Mouse (Mus musculus) embryonic facial prominence, embryonic 13.5 days (tissue): ENCODE data around the gene Adamts18. TPM values are rescaled to one million over a fixed set of nuclear protein-coding genes. Genes with fewer than 3 reads are reported as not detected.

Experiments used
- ATAC-seq: fragments of 200-750 bp; cut with Nextera tagmentation; 2 replicates; pipeline ENCODE4 v1.8.0; 2017; ENCODE audit warnings: low read depth; ENCODE audit not compliant: insufficient number of reproducible peaks, insufficient read depth, low FRiP score, low TSS enrichment
- H3K27ac ChIP-seq: fragments of 300-500 bp; sonication (generic); 2 replicates; pipeline ENCODE4 v1.5.1; 2015; ENCODE audit warnings: moderate library complexity, mild to moderate bottlenecking, inconsistent platforms
- H3K27me3 ChIP-seq: fragments of 300-500 bp; sonication (generic); 2 replicates; pipeline ENCODE4 v1.6.1; 2015; ENCODE audit warnings: mild to moderate bottlenecking, inconsistent platforms
- H3K36me3 ChIP-seq: fragments of 300-500 bp; sonication (generic); 2 replicates; pipeline ENCODE4 v1.6.1; 2015; ENCODE audit warnings: mild to moderate bottlenecking, inconsistent platforms
- H3K4me1 ChIP-seq: fragments of 300-500 bp; sonication (generic); 2 replicates; pipeline ENCODE4 v1.6.1; 2015; ENCODE audit warnings: inconsistent platforms
- H3K4me2 ChIP-seq: fragments of 300-500 bp; sonication (generic); 2 replicates; pipeline ENCODE4 v1.6.1; 2015; ENCODE audit warnings: moderate library complexity, mild to moderate bottlenecking, inconsistent platforms
- H3K4me3 ChIP-seq: fragments of 300-500 bp; sonication (generic); 2 replicates; pipeline ENCODE4 v1.5.1; 2015; ENCODE audit warnings: mild to moderate bottlenecking, inconsistent platforms
- H3K9ac ChIP-seq: fragments of 300-500 bp; sonication (generic); 2 replicates; pipeline ENCODE4 v1.6.1; 2015; ENCODE audit warnings: mild to moderate bottlenecking, inconsistent platforms
- H3K9me3 ChIP-seq: fragments of 300-500 bp; sonication (generic); 2 replicates; pipeline ENCODE4 v1.6.1; 2016; ENCODE audit warnings: inconsistent platforms
- WGBS: fragments of 180-500 bp; shearing (Covaris S2); methylation state at CpG from one replicate; pipeline ENCODE4 v1.1.7; 2015; ENCODE audit warnings: mixed read lengths; 5-methylcytosine and 5-hydroxymethylcytosine counted together
- polyA plus RNA-seq: library from polyadenylated mRNA; unstranded; fragments of >200 nt; fragmentation: Nextera tagmentation; extraction: Ambion mirVana; gene quantifications from 2 replicates; pipeline ENCODE4 v1.2.1, GENCODE M21; 2015

Adamts18 gene
- polyA plus RNA-seq, 1 experiment from 2014 or later = 8.7 TPM

- Histone ChIP-seq H3K4me2 (no peak overlapping the region), H3K4me1 (peaks cover 7% of the 10 kb centered on the region; the same call in 1 of the 2 replicates), H3K36me3 (no peaks in the 10 kb centered on the region), H3K9ac (no peak overlapping the region), H3K9me3 (no peaks in the 10 kb centered on the region), H3K27me3 (no peaks in the 10 kb centered on the region), H3K4me3 (no peak overlapping the region), H3K27ac (no peak overlapping the region)
- no peak for ATAC-seq
- WGBS = 81% methylated on average over 6 of the region's 6 CpGs
Measured at GRCm38 (mm10) chr8:113838211-113838610, 10.3 kb downstream of the Adamts18 start.

GRCm38 (mm10) chr8:113837570-113837915, 11.0 kb downstream of the Adamts18 start:
- H3K4me3 ChIP-seq = no peak overlapping the region
- WGBS = 67% methylated on average over 4 of the region's 4 CpGs
- no peak overlapping the region for H3K27ac ChIP-seq
- no peaks in the 10 kb centered on the region for H3K36me3 ChIP-seq
- no peak overlapping the region for H3K4me2 ChIP-seq
- ATAC-seq = no peak
- peaks cover 7% of the 10 kb centered on the region; the same call in 1 of the 2 replicates for H3K4me1 ChIP-seq
- no peaks in the 10 kb centered on the region for H3K9me3 ChIP-seq
- H3K27me3 ChIP-seq = no peaks in the 10 kb centered on the region
- no peak overlapping the region for H3K9ac ChIP-seq

- WGBS = 56% methylated on average over 8 of the region's 8 CpGs
- Histone ChIP-seq H3K4me1 (peaks cover 7% of the 10 kb centered on the region; the same call in 1 of the 2 replicates), H3K27ac (no peak overlapping the region)
Measured at GRCm38 (mm10) chr8:113836892-113837569, 11.5 kb downstream of the Adamts18 start.

GRCm38 (mm10) chr8:113833644-113834043, 14.9 kb downstream of the Adamts18 start:
- no peak overlapping the region for H3K27ac ChIP-seq
- peaks cover 7% of the 10 kb centered on the region; the same call in 1 of the 2 replicates for H3K4me1 ChIP-seq
- no peaks in the 10 kb centered on the region for H3K36me3 ChIP-seq
- no peak overlapping the region for H3K4me2 ChIP-seq
- H3K27me3 ChIP-seq = no peaks in the 10 kb centered on the region
- no peak overlapping the region for H3K4me3 ChIP-seq
- no peaks in the 10 kb centered on the region for H3K9me3 ChIP-seq
- no peak overlapping the region for H3K9ac ChIP-seq
- WGBS = 78% methylated on average over 4 of the region's 4 CpGs
- no peak for ATAC-seq

More at GRCm38 (mm10) chr8:113836892-113837569, 11.5 kb downstream of the Adamts18 start:
- no peak for ATAC-seq
- H3K4me2 ChIP-seq = no peak overlapping the region
- no peaks in the 10 kb centered on the region for H3K27me3 ChIP-seq
- H3K4me3 ChIP-seq = no peak overlapping the region
- H3K9ac ChIP-seq = no peak overlapping the region
- no peaks in the 10 kb centered on the region for H3K36me3 ChIP-seq
- no peaks in the 10 kb centered on the region for H3K9me3 ChIP-seq

- Histone ChIP-seq H3K9me3 (no peaks in the 10 kb centered on the region), H3K4me3 (no peak overlapping the region), H3K36me3 (no peaks in the 10 kb centered on the region), H3K9ac (no peak overlapping the region), H3K4me2 (no peak overlapping the region), H3K27ac (no peak overlapping the region), H3K4me1 (no peaks in the 10 kb centered on the region), H3K27me3 (no peaks in the 10 kb centered on the region)
- 88% methylated on average over 3 of the region's 3 CpGs for WGBS
- no peak for ATAC-seq
Measured at GRCm38 (mm10) chr8:113827270-113827669, 21.3 kb downstream of the Adamts18 start.

GRCm38 (mm10) chr8:113820983-113821587, 27.5 kb downstream of the Adamts18 start:
- H3K4me1 ChIP-seq = no peaks in the 10 kb centered on the region
- no peak for ATAC-seq
- no peak overlapping the region for H3K4me2 ChIP-seq
- no peak overlapping the region for H3K4me3 ChIP-seq
- H3K9me3 ChIP-seq = no peaks in the 10 kb centered on the region
- no peaks in the 10 kb centered on the region for H3K36me3 ChIP-seq
- no peaks in the 10 kb centered on the region for H3K27me3 ChIP-seq
- 76% methylated on average over 16 of the region's 16 CpGs for WGBS
- H3K27ac ChIP-seq = no peak overlapping the region
- H3K9ac ChIP-seq = no peak overlapping the region

GRCm38 (mm10) chr8:113813966-113814365, 34.6 kb downstream of the Adamts18 start:
- Histone ChIP-seq H3K9ac (no peak overlapping the region), H3K27me3 (no peaks in the 10 kb centered on the region), H3K9me3 (no peaks in the 10 kb centered on the region), H3K36me3 (no peaks in the 10 kb centered on the region), H3K4me3 (no peak overlapping the region), H3K27ac (peak overlapping the region; percentile 39), H3K4me2 (no peak overlapping the region), H3K4me1 (no peaks in the 10 kb centered on the region)
- 49% methylated on average over 6 of the region's 6 CpGs for WGBS
- ATAC-seq = no peak

GRCm38 (mm10) chr8:113811521-113811920, 37.0 kb downstream of the Adamts18 start:
- Histone ChIP-seq H3K4me3 (no peak overlapping the region), H3K4me1 (peaks cover 3% of the 10 kb centered on the region; the same call in 1 of the 2 replicates), H3K27me3 (no peaks in the 10 kb centered on the region), H3K4me2 (no peak overlapping the region), H3K36me3 (no peaks in the 10 kb centered on the region), H3K9ac (no peak overlapping the region), H3K9me3 (no peaks in the 10 kb centered on the region), H3K27ac (no peak overlapping the region)
- no peak for ATAC-seq
- WGBS = 79% methylated on average over 4 of the region's 4 CpGs

- ATAC-seq = no peak
- Histone ChIP-seq H3K27me3 (no peaks in the 10 kb centered on the region), H3K4me3 (no peak overlapping the region), H3K4me2 (no peak overlapping the region), H3K36me3 (no peaks in the 10 kb centered on the region), H3K27ac (no peak overlapping the region), H3K9ac (no peak overlapping the region), H3K4me1 (peaks cover 3% of the 10 kb centered on the region; the same call in 1 of the 2 replicates), H3K9me3 (no peaks in the 10 kb centered on the region)
- WGBS = 76% methylated on average over 5 of the region's 5 CpGs
Measured at GRCm38 (mm10) chr8:113809929-113810328, 38.6 kb downstream of the Adamts18 start.

GRCm38 (mm10) chr8:113803830-113804611, 44.5 kb downstream of the Adamts18 start:
- Histone ChIP-seq H3K9ac (no peak overlapping the region), H3K9me3 (no peaks in the 10 kb centered on the region; the same call in 1 of the 2 replicates), H3K4me3 (no peak overlapping the region), H3K36me3 (no peaks in the 10 kb centered on the region), H3K27ac (peak overlapping the region; percentile 22; the same call in 1 of the 2 replicates), H3K4me1 (peaks cover 10% of the 10 kb centered on the region; the same call in 1 of the 2 replicates), H3K4me2 (peak overlapping the region; percentile 12; the same call in 1 of the 2 replicates), H3K27me3 (no peaks in the 10 kb centered on the region)
- no peak for ATAC-seq
- WGBS = 37% methylated on average over 12 of the region's 12 CpGs

GRCm38 (mm10) chr8:113801551-113801950, 47.0 kb downstream of the Adamts18 start:
- Histone ChIP-seq H3K27ac (no peak overlapping the region), H3K4me2 (no peak overlapping the region), H3K27me3 (no peaks in the 10 kb centered on the region), H3K9me3 (no peaks in the 10 kb centered on the region; the same call in 1 of the 2 replicates), H3K4me3 (no peak overlapping the region), H3K4me1 (peaks cover 6% of the 10 kb centered on the region; the same call in 1 of the 2 replicates), H3K9ac (no peak overlapping the region), H3K36me3 (no peaks in the 10 kb centered on the region)
- ATAC-seq = no peak
- WGBS = 53% methylated on average over 5 of the region's 5 CpGs
